Mouse (Mus musculus) bone marrow macrophage, adult 2 months (primary cell): ENCODE results near the gene Chek2.

Source experiments
- CTCF ChIP-seq: IDR thresholded peaks from 2 replicates; pipeline ENCODE4 v1.5.1; 2012; ENCODE audit warnings: low read depth, mild to moderate bottlenecking, low read length, moderate library complexity
- POLR2A ChIP-seq: IDR thresholded peaks from 2 replicates; pipeline ENCODE4 v1.6.1; 2012; ENCODE audit warnings: mild to moderate bottlenecking, low read depth, low read length, borderline replicate concordance

DNA sequence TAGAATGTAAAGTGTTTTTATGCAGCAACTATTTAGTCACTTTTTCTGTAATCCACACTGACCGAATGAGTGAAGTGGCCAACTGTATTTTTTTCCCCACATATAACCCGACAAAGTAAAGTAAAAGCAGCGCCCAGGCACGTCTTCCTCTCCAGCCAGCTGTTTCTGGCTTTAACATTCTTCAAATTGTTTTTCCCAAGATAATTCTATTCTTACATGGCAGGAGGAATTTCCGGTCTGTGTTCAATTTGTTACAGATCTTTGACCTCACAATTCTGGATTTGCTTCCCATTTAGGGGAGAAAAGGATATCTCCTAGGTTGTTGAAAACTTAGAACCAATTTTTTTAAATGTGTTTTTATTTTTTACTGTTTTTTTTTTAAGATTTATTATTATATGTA, 17.3 kb downstream of the Chek2 start:
- TF ChIP-seq POLR2A (no peak), CTCF (no peak)
